Mouse (Mus musculus) CD4-positive, CD25-positive, alpha-beta regulatory T cell, adult 4 months (primary cell): ENCODE measurements around the gene Noto. TPM values are rescaled to one million over a fixed set of nuclear protein-coding genes. Genes with fewer than 3 reads are reported as not detected.
A peak's percentile ranks its signal among the peaks of the same experiment; 100 is the strongest.

Experiments used
- ATAC-seq: one replicate; pipeline ENCODE4 v1.8.0; 2017
- polyA plus RNA-seq, 2 experiments: library from polyadenylated mRNA; unstranded; fragments of 100-300 nt; shearing (Covaris generic); gene quantifications; one replicate each; pipeline ENCODE4 v1.2.1; 2017

Gene Noto
- polyA plus RNA-seq, result not detected

- no peak for ATAC-seq
These were observed at the start of gene Noto for GRCm38 (mm10) chr6:85423836-85424379. Noto (plus strand) TSS chr6:85423886.

- ATAC-seq, result peak; percentile 24
These were observed 49.5 kb upstream of the Noto start, which contains the start of gene Rab11fip5 for GRCm38 (mm10) chr6:85373951-85374733. Rab11fip5 (minus strand) TSS chr6:85374634.

DNA sequence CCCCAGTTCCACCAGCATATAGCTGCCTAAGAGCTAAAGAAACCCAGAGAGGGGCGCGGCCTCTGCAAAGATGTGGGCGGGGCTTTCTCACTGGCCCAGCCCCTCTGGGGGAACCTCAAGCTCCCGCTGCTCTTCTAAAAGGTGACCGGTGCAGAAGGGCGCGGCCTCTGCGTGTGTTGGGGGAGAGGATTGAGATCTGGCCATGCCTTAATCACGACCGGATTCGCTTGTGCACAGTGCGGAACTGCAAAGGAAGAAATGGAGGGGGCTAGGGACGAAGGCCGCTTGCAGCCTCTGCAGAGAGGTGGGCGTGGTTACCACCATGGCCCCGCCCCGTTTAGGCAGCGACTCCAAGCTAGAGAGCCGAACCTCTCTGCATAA, 49.0 kb upstream of the Noto start:
- ATAC-seq, result peak; percentile 97

- no peak for ATAC-seq
These were observed 46.5 kb upstream of the Noto start for GRCm38 (mm10) chr6:85377066-85377734.

GRCm38 (mm10) chr6:85377876-85378275, 45.8 kb upstream of the Noto start:
- ATAC-seq, result no peak

GRCm38 (mm10) chr6:85378629-85379028, 45.1 kb upstream of the Noto start:
- no peak for ATAC-seq

GRCm38 (mm10) chr6:85380201-85380900, 43.3 kb upstream of the Noto start:
- peak; percentile 90 for ATAC-seq

DNA sequence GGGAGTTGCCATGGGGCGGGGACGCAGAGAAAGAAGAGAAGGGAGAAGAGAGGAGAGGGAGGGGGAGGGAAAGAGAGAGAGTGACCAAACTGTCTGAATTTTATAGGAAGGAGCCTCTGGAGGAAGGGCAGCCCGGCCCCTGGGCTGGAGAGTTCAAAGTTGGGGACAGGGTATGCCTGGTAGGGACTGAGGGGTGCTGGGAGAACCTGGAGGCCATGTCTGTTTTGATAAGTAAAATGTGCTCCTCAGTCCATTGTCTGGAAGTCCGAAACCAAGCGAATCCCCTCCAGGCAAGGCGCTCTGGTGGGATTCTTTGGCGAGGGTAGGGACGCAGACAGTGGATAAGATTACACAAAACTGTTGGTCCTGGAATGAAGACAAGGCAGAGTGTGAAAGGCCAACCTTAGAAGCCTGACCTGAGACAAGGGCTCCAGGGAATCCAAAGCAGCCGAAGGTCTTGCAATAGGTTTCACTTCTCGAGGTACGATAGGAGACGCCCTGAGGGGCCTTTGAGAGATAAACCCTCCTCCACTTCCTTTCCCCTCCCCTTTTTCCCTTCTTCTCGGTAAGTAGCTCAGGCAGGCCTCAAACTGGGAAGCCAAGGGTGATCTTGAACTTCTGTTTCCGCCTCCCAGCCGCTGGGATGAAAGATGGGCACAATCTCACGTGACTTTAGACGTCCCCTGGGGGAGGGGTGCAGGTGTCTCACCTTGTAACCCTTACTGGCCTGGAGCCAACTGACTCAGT, 42.6 kb upstream of the Noto start:
- no peak for ATAC-seq

- ATAC-seq, result no peak
These were observed 42.1 kb upstream of the Noto start for GRCm38 (mm10) chr6:85381648-85382020.

DNA sequence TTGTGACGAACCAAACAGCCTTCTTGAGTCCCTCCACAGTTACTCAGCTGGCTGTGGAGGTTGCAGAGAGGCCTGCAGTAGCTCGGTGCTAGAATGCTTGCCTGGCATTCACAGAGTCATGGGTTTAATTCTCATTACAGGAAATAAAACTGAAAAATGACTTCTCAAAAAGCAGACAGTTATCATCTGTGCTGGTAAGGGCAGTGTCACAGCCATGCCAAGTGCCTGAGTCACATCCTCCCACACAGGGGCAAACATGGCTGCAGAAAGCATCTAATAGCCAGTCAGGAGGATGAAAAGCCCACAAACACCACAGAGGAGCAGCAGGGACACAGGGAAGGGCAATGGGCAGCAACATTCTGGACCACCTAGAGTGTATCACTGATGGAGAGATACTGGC, 40.9 kb upstream of the Noto start:
- no peak for ATAC-seq

DNA sequence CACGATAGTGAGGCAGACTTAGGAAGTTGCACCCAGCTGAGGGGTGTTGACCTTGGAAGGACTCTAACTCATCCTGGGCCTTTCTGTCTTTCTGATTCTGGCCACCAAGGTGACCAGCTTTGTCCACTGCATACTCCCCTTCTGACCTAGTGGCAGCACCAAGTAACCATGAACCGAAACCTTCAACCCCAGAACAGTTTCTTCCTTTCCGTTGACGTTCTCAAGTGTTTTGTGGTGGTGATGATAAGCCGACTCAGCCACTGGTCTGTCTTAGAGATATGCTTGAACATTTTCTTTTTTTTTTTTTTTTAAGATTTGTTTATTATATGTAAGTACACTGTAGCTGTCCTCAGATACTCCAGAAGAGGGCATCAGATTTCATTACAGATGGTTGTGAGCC, 35.1 kb upstream of the Noto start:
- no peak for ATAC-seq

DNA sequence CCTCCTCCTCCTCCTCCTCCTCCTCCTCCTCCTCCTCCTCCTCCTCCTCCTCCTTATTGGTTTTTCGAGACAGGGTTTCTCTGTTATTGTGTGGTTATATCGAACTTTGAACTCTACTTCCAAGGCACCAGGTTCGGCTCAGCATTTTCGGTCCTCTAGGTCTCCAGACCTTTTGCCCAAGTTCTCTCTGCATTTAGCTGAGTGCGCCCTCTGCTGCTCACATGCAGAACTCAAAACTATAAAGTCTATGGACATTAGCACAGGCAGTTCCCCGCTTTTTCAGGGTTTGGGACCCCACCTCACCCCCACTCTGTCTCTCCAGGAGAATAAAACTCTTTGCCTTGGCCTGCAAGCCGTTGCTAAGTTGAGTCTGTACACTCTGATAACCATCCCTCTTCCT, 31.9 kb upstream of the Noto start:
- peak; percentile 60 for ATAC-seq

- ATAC-seq, result no peak
These were observed 28.3 kb upstream of the Noto start for GRCm38 (mm10) chr6:85395360-85395759.

DNA sequence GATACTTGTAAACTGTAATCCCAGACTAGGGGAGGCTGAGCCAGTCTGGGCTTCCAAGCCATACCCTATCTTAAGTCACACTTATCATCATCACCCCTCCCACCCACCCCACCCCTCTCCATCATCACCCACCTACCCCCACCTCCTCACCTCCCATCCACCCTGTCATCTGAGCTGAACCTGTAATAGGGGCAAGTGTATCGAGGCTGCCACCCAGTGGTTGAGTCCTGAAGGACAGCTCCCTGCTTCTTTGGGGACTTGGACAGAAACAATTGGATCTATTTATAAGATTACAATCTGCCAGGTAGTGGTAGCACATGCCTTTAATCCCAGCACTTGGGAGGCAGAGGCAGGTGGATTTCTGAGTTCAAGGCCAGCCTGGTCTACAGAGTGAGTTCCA, 26.5 kb upstream of the Noto start:
- no peak for ATAC-seq

DNA sequence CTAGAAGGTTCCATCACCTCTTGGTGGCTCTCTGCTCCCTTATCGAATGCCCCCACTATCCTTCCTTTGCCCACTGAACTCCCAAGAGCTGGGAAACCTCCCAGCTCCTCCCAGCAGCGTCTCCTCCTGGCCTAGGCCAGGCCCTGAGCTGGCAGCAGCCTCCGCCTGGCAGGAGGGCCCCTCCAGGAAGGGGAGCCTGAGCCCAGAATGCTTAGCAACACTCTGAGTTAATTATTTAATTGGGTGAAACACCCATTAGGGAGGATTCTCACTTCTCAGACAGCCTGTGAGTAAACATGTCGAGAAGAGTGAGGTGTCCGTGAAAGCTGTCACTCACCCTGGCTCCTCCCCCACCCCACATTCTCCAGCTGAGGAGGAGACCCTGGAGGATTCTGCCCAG, 24.0 kb upstream of the Noto start:
- ATAC-seq, result no peak

DNA sequence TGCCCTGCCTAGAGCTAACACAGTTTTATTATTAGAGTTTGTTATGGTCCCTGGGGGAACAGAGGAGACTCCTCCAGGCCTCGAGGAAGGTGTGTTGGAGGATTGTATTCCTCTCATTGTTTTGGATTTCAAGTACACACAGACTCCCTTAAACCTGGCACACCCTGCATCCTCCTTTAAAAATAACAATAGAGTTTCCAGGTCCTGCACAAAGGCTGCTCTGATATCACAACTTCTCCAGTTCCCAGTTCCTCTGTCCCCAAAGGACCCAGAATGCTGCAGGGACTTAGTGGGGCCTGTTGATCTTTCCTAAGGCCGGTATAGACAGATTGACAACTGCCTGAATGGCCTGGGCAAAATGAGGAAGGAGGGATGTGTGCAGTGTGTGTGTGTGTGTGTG, 21.1 kb upstream of the Noto start:
- no peak for ATAC-seq

DNA sequence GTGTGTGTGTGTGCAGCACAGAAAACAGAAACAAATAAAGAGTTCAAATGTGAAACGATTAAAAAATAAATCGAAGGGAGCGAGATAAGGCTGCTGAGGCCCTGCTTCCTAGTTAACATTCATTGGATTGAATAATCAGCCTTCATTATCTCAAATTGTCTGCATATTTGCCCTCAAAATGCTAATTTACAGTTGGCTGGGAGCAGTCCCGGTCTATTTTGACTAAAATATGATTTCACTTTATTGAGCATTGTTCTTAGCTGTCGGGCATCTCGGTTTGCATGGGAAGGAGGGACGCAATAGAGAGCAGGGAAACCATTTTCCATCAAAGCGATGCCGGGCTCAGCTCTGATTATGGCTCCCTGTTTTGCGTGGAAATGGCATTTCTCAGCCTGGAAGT, 20.6 kb upstream of the Noto start:
- no peak for ATAC-seq

DNA sequence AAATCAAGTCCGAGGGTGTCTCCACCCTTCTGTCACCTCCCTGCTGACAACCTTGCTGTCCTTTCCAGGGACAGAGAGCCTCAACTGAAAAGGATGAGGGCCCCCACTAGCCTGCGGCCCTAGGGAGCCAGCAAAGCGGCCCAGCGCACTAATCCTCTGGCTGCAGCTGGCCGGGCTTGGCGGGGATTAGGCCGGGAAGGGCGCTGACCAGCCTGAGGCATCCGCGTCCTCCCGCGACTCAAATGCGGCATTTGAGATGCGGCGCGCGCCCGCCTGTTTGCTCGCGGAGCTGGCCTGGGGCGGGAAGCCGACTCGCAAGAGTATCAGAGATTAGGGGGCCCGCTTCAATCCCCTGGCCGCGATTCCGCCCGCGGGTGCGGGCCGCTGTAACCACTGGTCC, 14.7 kb upstream of the Noto start:
- no peak for ATAC-seq

- ATAC-seq, result peak; percentile 47
These were observed 12.9 kb upstream of the Noto start for GRCm38 (mm10) chr6:85410771-85411273.

- ATAC-seq, result no peak
These were observed 7.9 kb upstream of the Noto start for GRCm38 (mm10) chr6:85415829-85416228.

- ATAC-seq, result no peak
These were observed 4.5 kb upstream of the Noto start for GRCm38 (mm10) chr6:85419150-85419549.

DNA sequence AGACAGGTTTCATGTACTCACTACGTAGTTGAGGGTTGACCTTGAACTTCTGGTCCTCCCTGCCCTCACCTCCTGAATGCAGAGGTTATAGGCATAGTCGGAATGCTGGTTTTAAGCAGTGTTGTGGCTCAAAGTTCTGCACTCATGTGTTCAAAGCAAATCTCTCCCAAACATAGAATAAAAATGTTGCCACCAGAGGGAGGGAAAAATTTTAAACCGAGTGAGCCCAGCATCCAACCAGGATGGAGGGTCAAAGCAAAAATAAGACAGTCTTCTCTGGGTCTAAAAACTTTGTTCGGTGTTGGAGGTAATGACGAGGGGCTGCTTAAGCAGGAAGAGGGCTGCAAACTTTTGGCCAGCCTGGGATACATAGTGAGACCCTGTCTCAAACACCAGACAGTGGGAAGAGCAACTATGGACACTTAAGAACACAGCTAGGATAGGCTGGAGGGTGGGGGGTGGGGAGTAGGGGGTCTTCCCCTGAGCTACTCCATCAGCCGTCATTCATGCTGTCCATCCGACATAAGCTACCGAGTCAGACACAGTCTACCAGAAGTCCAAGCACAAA, 7.7 kb downstream of the Noto start:
- ATAC-seq, result no peak
